Mouse (Mus musculus): ENCODE measurements at regions not wholly inside any gene's neighbourhood (a gene's known extent, or its start where the extent isn't known, plus 50 kb on each side); places are given as distances from the start of the nearest gene placed in this dataset.

DNA sequence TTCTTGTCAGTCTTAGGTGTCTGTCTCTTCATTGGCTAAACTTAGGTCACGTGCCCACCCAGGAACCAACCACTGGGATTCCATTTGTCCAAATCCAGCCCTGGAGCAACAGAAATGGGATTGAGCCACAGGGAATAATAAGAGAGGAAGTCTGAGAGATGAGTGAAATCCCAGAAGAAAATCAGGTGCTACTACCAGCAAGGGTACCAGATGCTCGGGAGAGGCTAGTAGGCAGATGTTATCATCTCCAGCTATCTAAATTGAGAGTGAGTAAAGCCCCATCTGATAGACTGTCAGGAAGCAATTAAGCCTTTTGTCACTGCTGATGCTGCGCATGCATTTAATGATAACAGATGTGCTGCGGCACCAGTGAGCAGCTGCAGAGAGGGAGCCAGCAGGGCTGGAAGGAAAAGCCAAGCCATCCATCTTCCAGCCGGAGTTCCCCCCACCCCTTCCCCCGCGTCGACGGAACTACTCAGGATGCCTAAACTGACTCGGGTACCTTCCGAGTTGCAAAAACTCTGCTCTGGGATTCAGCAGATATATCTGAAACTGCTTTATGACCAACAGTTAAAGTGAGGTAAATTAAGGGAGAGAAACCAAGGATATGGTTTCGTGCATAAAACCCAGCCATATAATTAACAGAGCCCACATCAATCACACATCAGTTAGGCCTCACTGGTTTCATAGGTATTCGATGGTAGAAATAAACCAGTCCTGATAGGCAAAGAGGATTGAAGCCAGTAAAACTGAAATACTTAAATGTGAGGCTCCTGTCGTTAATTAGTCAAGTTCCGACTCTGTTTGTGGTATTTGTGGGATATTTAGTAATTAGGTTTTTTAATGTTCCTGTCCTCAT is 53.1 kb upstream of the Fam78b start:
- Histone ChIP-seq H3K27ac (replicated peaks) (peak overlapping the region; percentile 74), H3K4me2 (peak overlapping the region; percentile 48), H3K9me3 (replicated peaks) (no peaks in the 10 kb centered on the region), H3K9ac (replicated peaks) (no peak overlapping the region), H3K4me3 (replicated peaks) (peak overlapping the region; percentile 19), H3K4me1 (peaks cover 6% of the 10 kb centered on the region; the same call in 1 of the 2 replicates), H3K36me3 (no peaks in the 10 kb centered on the region), H3K27me3 (replicated peaks) (no peaks in the 10 kb centered on the region)
- WGBS: 16% methylated on average over 15 of the region's 15 CpGs
- ATAC-seq (ENCODE audit: low FRiP score): peak; percentile 92
